Mouse (Mus musculus) forebrain, embryonic 14.5 days (tissue): Measurements from ENCODE around the gene Eif2b2. TPM values are rescaled to one million over a fixed set of nuclear protein-coding genes. Genes with fewer than 3 reads are reported as not detected.

Source experiments
- ATAC-seq: fragments of 200-750 bp; cut with Nextera tagmentation; 2 replicates; pipeline ENCODE4 v1.8.0; 2017; ENCODE audit warnings: mild to moderate bottlenecking, moderate library complexity
- DNase-seq: peaks from one replicate; pipeline ENCODE4 v3.0.0-alpha.2; 2015; ENCODE audit warnings: low spot score
- H3K27ac ChIP-seq: fragments of 300-500 bp; sonication (generic); 2 replicates; pipeline ENCODE4 v1.5.1; 2014; ENCODE audit warnings: low read depth, mild to moderate bottlenecking, control low read depth, low read length, moderate library complexity
- H3K27me3 ChIP-seq: fragments of 300-500 bp; sonication (generic); replicated peaks from 2 replicates; pipeline ENCODE4 v1.6.1; 2014; ENCODE audit warnings: low read length, control low read depth, mixed read lengths; ENCODE audit not compliant: control insufficient read depth, insufficient read depth
- H3K36me3 ChIP-seq: fragments of 300-500 bp; sonication (generic); 2 replicates; pipeline ENCODE4 v1.6.1; 2014; ENCODE audit warnings: low read length, control low read depth; ENCODE audit not compliant: control insufficient read depth, insufficient read depth
- H3K4me1 ChIP-seq: fragments of 300-500 bp; sonication (generic); 2 replicates; pipeline ENCODE4 v1.6.1; 2014; ENCODE audit warnings: antibody characterized with exemption, low read length, control low read depth; ENCODE audit not compliant: control insufficient read depth, insufficient read depth
- H3K4me2 ChIP-seq: fragments of 300-500 bp; sonication (generic); 2 replicates; pipeline ENCODE4 v1.6.1; 2014; ENCODE audit warnings: mild to moderate bottlenecking, control low read depth, low read length
- H3K4me3 ChIP-seq: fragments of 300-500 bp; sonication (generic); 2 replicates; pipeline ENCODE4 v1.5.1; 2014; ENCODE audit warnings: low read depth, low read length, control low read depth
- H3K9ac ChIP-seq: fragments of 300-500 bp; sonication (generic); 2 replicates; pipeline ENCODE4 v1.6.1; 2014; ENCODE audit warnings: mild to moderate bottlenecking, low read length, control low read depth, moderate library complexity
- H3K9me3 ChIP-seq: fragments of 300-500 bp; sonication (generic); replicated peaks from 2 replicates; pipeline ENCODE4 v1.6.1; 2016; ENCODE audit warnings: low read length, control low read depth, mixed read lengths; ENCODE audit not compliant: control insufficient read depth
- WGBS: fragments of 180-500 bp; shearing (Covaris S2); extraction: QIAGEN DNeasy Blood & Tissue Kit; methylation state at CpG from one replicate; pipeline ENCODE4 v1.1.7; 2014; 5-methylcytosine and 5-hydroxymethylcytosine counted together
- microRNA-seq: library from miRNA; unstranded; fragments of <30 nt; microRNA quantifications from one replicate; pipeline ENCODE4, GENCODE M21; 2016
- polyA plus RNA-seq: library from polyadenylated mRNA; unstranded; fragments of >200 nt; fragmentation: Nextera tagmentation; extraction: Ambion mirVana; gene quantifications from 2 replicates; pipeline ENCODE4 v1.2.1, GENCODE M21; 2014

The Eif2b2 gene
- polyA plus RNA-seq, 1 experiment from 2014 or later: 102 TPM

- H3K27ac ChIP-seq: no peak overlapping the region
- 0 out of 2 replicates have a peak, but pooled peaks cover 4% of the 10 kb centered on the region for H3K4me1 ChIP-seq
- peaks cover 12% of the 10 kb centered on the region; the same call in 1 of the 2 replicates for H3K36me3 ChIP-seq
- H3K4me2 ChIP-seq: no peak overlapping the region
- H3K27me3 ChIP-seq: no peaks in the 10 kb centered on the region
- no peak for ATAC-seq
- no peak overlapping the region for H3K4me3 ChIP-seq
- no peak overlapping the region for H3K9ac ChIP-seq
- no peaks in the 10 kb centered on the region for H3K9me3 ChIP-seq
- no peak for DNase-seq
- 94% methylated on average over 10 of the region's 10 CpGs for WGBS
Observed at GRCm38 (mm10) chr12:85273508-85273907, 54.2 kb downstream of the Eif2b2 start.

Small RNA genes lying within 50 kb of the gene (microRNA-seq; reads per million reads assigned to microRNA genes)
- not detected for gene Mir6938

Other genes with a start within 250 kb of the Eif2b2 start
- 128 and 147 TPM in 2 replicates for gene Fcf1, start 248.6 kb upstream of the Eif2b2 start, polyA plus RNA-seq
- gene Arel1, start 248.6 kb upstream of the Eif2b2 start, polyA plus RNA-seq: 31.4 and 37.5 TPM in 2 replicates
- gene Ylpm1, start 223.2 kb upstream of the Eif2b2 start, polyA plus RNA-seq: 32.4 and 33.2 TPM in 2 replicates
- 1.3 and 1.6 TPM in 2 replicates for gene Prox2, start 108.7 kb upstream of the Eif2b2 start, polyA plus RNA-seq
- 77.5 and 87.1 TPM in 2 replicates for gene Dlst, start 108.6 kb upstream of the Eif2b2 start, polyA plus RNA-seq
- 11.7 and 16.6 TPM in 2 replicates for gene Rps6kl1, start 68.2 kb upstream of the Eif2b2 start, polyA plus RNA-seq
- gene Pgf, start 41.7 kb upstream of the Eif2b2 start, polyA plus RNA-seq: 6.7 and 7.2 TPM in 2 replicates
- 9.0 and 11.1 TPM in 2 replicates for gene Mlh3, start 51.1 kb downstream of the Eif2b2 start, polyA plus RNA-seq
- 60.3 and 65.9 TPM in 2 replicates for gene Acyp1, start 69.0 kb downstream of the Eif2b2 start, polyA plus RNA-seq
- 0.95 and 1.4 TPM in 2 replicates for gene Zc2hc1c, start 69.1 kb downstream of the Eif2b2 start, polyA plus RNA-seq
- 9.5 and 10.4 TPM in 2 replicates for gene Nek9, start 119.9 kb downstream of the Eif2b2 start, polyA plus RNA-seq
- gene Tmed10, start 155.4 kb downstream of the Eif2b2 start, polyA plus RNA-seq: 194 and 212 TPM in 2 replicates